Mouse (Mus musculus) MEL (cell line): ENCODE data around the gene Dennd4a. TPM values are rescaled to one million over a fixed set of nuclear protein-coding genes. Genes with fewer than 3 reads are reported as not detected.

Source experiments
- DNase-seq: peaks from one replicate; pipeline ENCODE4 v3.0.0; 2011; ENCODE audit warnings: low read depth, low spot score
- H3K27ac ChIP-seq: 2 replicates; pipeline ENCODE4 v1.5.1; 2012; ENCODE audit warnings: low read depth, mild to moderate bottlenecking, control low read depth, low read length, moderate library complexity; ENCODE audit not compliant: control insufficient read depth
- H3K27me3 ChIP-seq, 2 experiments: fragments of 150-350 bp in 1 of 2; sonication (generic) in 1 of 2; 2 replicates each; pipeline ENCODE4 v1.6.1; 2012; ENCODE audit warnings: low read length in 2 of 2, mild to moderate bottlenecking in 2 of 2, improper control_type of control experiment in 1 of 2, moderate library complexity in 1 of 2; ENCODE audit not compliant: insufficient read depth in 2 of 2, control insufficient read depth in 1 of 2
- H3K36me3 ChIP-seq, 2 experiments: 2 replicates each; pipeline ENCODE4 v1.6.1; 2012 to 2014; ENCODE audit warnings: low read length in 2 of 2, improper control_type of control experiment in 1 of 2, inconsistent platforms in 1 of 2, mild to moderate bottlenecking in 1 of 2; ENCODE audit not compliant: insufficient read depth in 2 of 2, control insufficient read depth in 1 of 2
- H3K4me1 ChIP-seq, 2 experiments: fragments of 150-350 bp in 1 of 2; sonication (generic) in 1 of 2; 2 replicates each; pipeline ENCODE4 v1.6.1; 2012; ENCODE audit warnings: low read length in 2 of 2, improper control_type of control experiment in 1 of 2, mild to moderate bottlenecking in 1 of 2; ENCODE audit not compliant: insufficient read depth in 2 of 2, control insufficient read depth in 1 of 2
- H3K4me3 ChIP-seq, 2 experiments: fragments of 150-350 bp in 1 of 2; sonication (generic) in 1 of 2; 2 replicates each; pipeline ENCODE4 v1.5.1; 2012; ENCODE audit warnings: low read depth in 2 of 2, low read length in 2 of 2, mild to moderate bottlenecking in 2 of 2, moderate library complexity in 2 of 2, control low read depth in 1 of 2, improper control_type of control experiment in 1 of 2; ENCODE audit not compliant: control insufficient read depth in 1 of 2, insufficient read depth in 1 of 2
- H3K79me2 ChIP-seq: 2 replicates; pipeline ENCODE4 v1.6.1; 2012; ENCODE audit warnings: mild to moderate bottlenecking, low read length, moderate library complexity; ENCODE audit not compliant: control insufficient read depth, poor library complexity, insufficient read depth
- H3K9ac ChIP-seq: 2 replicates; pipeline ENCODE4 v1.6.1; 2012; ENCODE audit warnings: low read depth, mild to moderate bottlenecking, control low read depth, low read length, moderate library complexity; ENCODE audit not compliant: control insufficient read depth, poor library complexity, severe bottlenecking
- H3K9me3 ChIP-seq: fragments of 150-350 bp; sonication (generic); replicated peaks from 2 replicates; pipeline ENCODE4 v1.6.1; 2012; ENCODE audit warnings: mild to moderate bottlenecking, low read length, improper control_type of control experiment, moderate library complexity; ENCODE audit not compliant: insufficient read depth
- BHLHE40 ChIP-seq: IDR thresholded peaks from 2 replicates; pipeline ENCODE4 v1.6.1; 2012; ENCODE audit warnings: low read depth, mild to moderate bottlenecking, inconsistent platforms, low read length, improper control_type of control experiment, borderline replicate concordance
- CHD1 ChIP-seq: IDR thresholded peaks from 2 replicates; pipeline ENCODE4 v1.6.1; 2012; ENCODE audit warnings: low read depth, mild to moderate bottlenecking, inconsistent platforms, low read length, improper control_type of control experiment
- CHD2 ChIP-seq: IDR thresholded peaks from 2 replicates; pipeline ENCODE4 v1.6.1; 2011; ENCODE audit warnings: low read length, improper control_type of control experiment
- CTCF ChIP-seq, 3 experiments: IDR thresholded peaks in 2 of 3; conservative IDR thresholded peaks in 1 of 3; 2 replicates each; pipeline ENCODE4 v1.5.1; 2011 to 2012; ENCODE audit warnings: low read length in 3 of 3, low read depth in 2 of 3, mild to moderate bottlenecking in 2 of 3, improper control_type of control experiment in 1 of 3, inconsistent platforms in 1 of 3, mixed read lengths in 1 of 3, moderate library complexity in 1 of 3; ENCODE audit not compliant: control insufficient read depth in 1 of 3, insufficient read depth in 1 of 3, poor library complexity in 1 of 3, severe bottlenecking in 1 of 3
- E2F4 ChIP-seq: IDR thresholded peaks from 2 replicates; pipeline ENCODE4 v1.6.1; 2011; ENCODE audit warnings: low read depth, low read length, improper control_type of control experiment, borderline replicate concordance
- ELF1 ChIP-seq: IDR thresholded peaks from 2 replicates; pipeline ENCODE4 v1.6.1; 2014; ENCODE audit warnings: low read depth, mild to moderate bottlenecking, inconsistent platforms, low read length, improper control_type of control experiment, moderate library complexity
- EP300 ChIP-seq, 2 experiments: IDR thresholded peaks; 2 replicates each; pipeline ENCODE4 v1.6.1; 2011; ENCODE audit warnings: improper control_type of control experiment in 2 of 2, low read length in 2 of 2, low read depth in 1 of 2, mild to moderate bottlenecking in 1 of 2
- ETS1 ChIP-seq: IDR thresholded peaks from 2 replicates; pipeline ENCODE4 v1.6.1; 2012; ENCODE audit warnings: low read depth, mild to moderate bottlenecking, inconsistent platforms, low read length, improper control_type of control experiment, moderate library complexity
- JUND ChIP-seq: IDR thresholded peaks from 2 replicates; pipeline ENCODE4 v1.6.1; 2011; ENCODE audit warnings: low read depth, mild to moderate bottlenecking, improper control_type of control experiment, low read length
- KAT2A ChIP-seq: conservative IDR thresholded peaks from 2 replicates; pipeline ENCODE4 v1.6.1; 2012; ENCODE audit warnings: low read depth, low read length, improper control_type of control experiment, inconsistent platforms
- MAFK ChIP-seq: IDR thresholded peaks from 2 replicates; pipeline ENCODE4 v1.6.1; 2011; ENCODE audit warnings: low read depth, mild to moderate bottlenecking, low read length, improper control_type of control experiment, borderline replicate concordance
- MAX ChIP-seq: IDR thresholded peaks from 2 replicates; pipeline ENCODE4 v1.6.1; 2011; ENCODE audit warnings: low read length, improper control_type of control experiment
- MAZ ChIP-seq: IDR thresholded peaks from 2 replicates; pipeline ENCODE4 v1.6.1; 2012; ENCODE audit warnings: low read depth, mild to moderate bottlenecking, inconsistent platforms, low read length, improper control_type of control experiment
- MEF2A ChIP-seq: IDR thresholded peaks from 2 replicates; pipeline ENCODE4 v1.6.1; 2014; ENCODE audit warnings: low read depth, mild to moderate bottlenecking, inconsistent platforms, low read length, improper control_type of control experiment; ENCODE audit not compliant: poor library complexity, insufficient replicate concordance, severe bottlenecking; ENCODE audit errors: extremely low read depth
- MYB ChIP-seq: IDR thresholded peaks from 2 replicates; pipeline ENCODE4 v1.6.1; 2011; ENCODE audit warnings: mild to moderate bottlenecking, low read depth, low read length, improper control_type of control experiment
- MYC ChIP-seq: IDR thresholded peaks from 2 replicates; pipeline ENCODE4 v1.6.1; 2011; ENCODE audit warnings: low read depth, mild to moderate bottlenecking, low read length, improper control_type of control experiment, moderate library complexity
- NELFE ChIP-seq: IDR thresholded peaks from 2 replicates; pipeline ENCODE4 v1.6.1; 2011; ENCODE audit warnings: low read depth, low read length, improper control_type of control experiment
- NRF1 ChIP-seq: IDR thresholded peaks from 2 replicates; pipeline ENCODE4 v1.6.1; 2014; ENCODE audit warnings: low read depth, mild to moderate bottlenecking, inconsistent platforms, low read length, improper control_type of control experiment, moderate library complexity; ENCODE audit not compliant: poor library complexity, insufficient read depth, severe bottlenecking
- POLR2A ChIP-seq, 2 experiments: IDR thresholded peaks; 2 replicates each; pipeline ENCODE4 v1.6.1; 2011 to 2012; ENCODE audit warnings: low read length in 2 of 2, mild to moderate bottlenecking in 2 of 2, control low read depth in 1 of 2, improper control_type of control experiment in 1 of 2, low read depth in 1 of 2, moderate library complexity in 1 of 2; ENCODE audit not compliant: control insufficient read depth in 1 of 2, insufficient read depth in 1 of 2, poor library complexity in 1 of 2
- POLR2AphosphoS2 ChIP-seq: IDR thresholded peaks from 2 replicates; pipeline ENCODE4 v1.6.1; 2011; ENCODE audit warnings: low read length, improper control_type of control experiment
- RAD21 ChIP-seq: IDR thresholded peaks from 2 replicates; pipeline ENCODE4 v1.6.1; 2011; ENCODE audit warnings: mild to moderate bottlenecking, low read depth, low read length, improper control_type of control experiment
- RCOR1 ChIP-seq: IDR thresholded peaks from 2 replicates; pipeline ENCODE4 v1.6.1; 2012; ENCODE audit warnings: low read depth, mild to moderate bottlenecking, inconsistent platforms, low read length, improper control_type of control experiment
- SIN3A ChIP-seq: IDR thresholded peaks from 2 replicates; pipeline ENCODE4 v1.6.1; 2012; ENCODE audit warnings: low read length, improper control_type of control experiment, inconsistent platforms
- SMC3 ChIP-seq: IDR thresholded peaks from 2 replicates; pipeline ENCODE4 v1.6.1; 2011; ENCODE audit warnings: low read depth, low read length, improper control_type of control experiment
- TAL1 ChIP-seq: IDR thresholded peaks from 2 replicates; pipeline ENCODE4 v1.6.1; 2012; ENCODE audit warnings: mild to moderate bottlenecking, inconsistent platforms, low read length, moderate library complexity, mixed read lengths
- TBP ChIP-seq: IDR thresholded peaks from 2 replicates; pipeline ENCODE4 v1.8.0; 2011; ENCODE audit warnings: low read depth, low read length, improper control_type of control experiment
- TCF12 ChIP-seq: IDR thresholded peaks from 2 replicates; pipeline ENCODE4 v1.6.1; 2014; ENCODE audit warnings: low read depth, mild to moderate bottlenecking, inconsistent platforms, low read length, improper control_type of control experiment, moderate library complexity
- UBTF ChIP-seq: IDR thresholded peaks from 2 replicates; pipeline ENCODE4 v1.6.1; 2012; ENCODE audit warnings: low read depth, mild to moderate bottlenecking, inconsistent platforms, low read length, improper control_type of control experiment, moderate library complexity, borderline replicate concordance; ENCODE audit not compliant: insufficient read depth
- USF1 ChIP-seq: IDR thresholded peaks from 2 replicates; pipeline ENCODE4 v1.6.1; 2014; ENCODE audit warnings: low read depth, mild to moderate bottlenecking, inconsistent platforms, low read length, improper control_type of control experiment, moderate library complexity
- USF2 ChIP-seq, 2 experiments: IDR thresholded peaks; 2 replicates each; pipeline ENCODE4 v1.6.1; 2011 to 2012; ENCODE audit warnings: improper control_type of control experiment in 2 of 2, low read length in 2 of 2, borderline replicate concordance in 1 of 2, inconsistent platforms in 1 of 2, low read depth in 1 of 2, mild to moderate bottlenecking in 1 of 2; ENCODE audit not compliant: insufficient read depth in 1 of 2
- ZC3H11A ChIP-seq: IDR thresholded peaks from 2 replicates; pipeline ENCODE4 v1.6.1; 2012; ENCODE audit warnings: low read depth, mild to moderate bottlenecking, inconsistent platforms, low read length, improper control_type of control experiment
- ZKSCAN1 ChIP-seq: IDR thresholded peaks from 2 replicates; pipeline ENCODE4 v1.6.1; 2012; ENCODE audit warnings: low read depth, mild to moderate bottlenecking, inconsistent platforms, low read length, improper control_type of control experiment, moderate library complexity
- ZMIZ1 ChIP-seq: IDR thresholded peaks from 2 replicates; pipeline ENCODE4 v1.6.1; 2012; ENCODE audit warnings: low read depth, mild to moderate bottlenecking, inconsistent platforms, low read length, improper control_type of control experiment, moderate library complexity
- polyA plus RNA-seq, 2 experiments: library from polyadenylated mRNA; stranded (reverse) in 1 of 2; unstranded in 1 of 2; fragments of >175 nt in 1 of 2; fragments of >200 nt in 1 of 2; gene quantifications; 2 replicates each; pipeline versions ENCODE4 v1.2.1 to v1.2.4; 2012; ENCODE audit warnings: low replicate concordance in 2 of 2, low read depth in 1 of 2; ENCODE audit not compliant: insufficient read length in 2 of 2, insufficient read depth in 1 of 2, missing spikeins in 1 of 2
- total RNA-seq: library from RNA; depleted of rRNA; stranded (reverse); fragments of 300-350 nt; gene quantifications from 2 replicates; pipeline ENCODE4 v1.2.3, GENCODE M21; 2012

Gene Dennd4a
- total and polyA plus RNA-seq, 3 experiments: 7.7 to 74.8 (median 24.9) TPM

DNA sequence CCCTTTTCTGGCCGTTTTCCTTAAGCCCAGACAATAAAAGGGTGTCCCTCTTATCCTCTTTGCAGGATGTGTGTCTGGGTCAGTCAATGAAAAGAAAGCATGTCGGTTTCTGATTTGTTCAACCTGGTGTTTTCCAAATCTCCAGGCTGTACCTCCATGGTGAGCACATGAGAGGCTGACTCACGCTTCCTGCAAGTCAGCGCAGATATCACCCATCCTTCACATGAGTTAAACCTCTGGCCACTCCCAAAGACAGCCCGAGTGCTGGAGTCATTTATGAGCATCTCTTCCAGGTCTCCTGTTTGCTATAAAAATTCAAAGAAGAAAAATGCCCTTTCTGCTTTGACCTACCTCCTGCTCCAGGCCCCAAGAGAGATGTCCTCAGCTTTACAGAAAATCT lies 5.3 kb upstream of the Dennd4a start (continued):
- TF ChIP-seq TBP: no peak
- peak; percentile 2; the same call in 1 of the 2 replicates for TF ChIP-seq SIN3A

DNA sequence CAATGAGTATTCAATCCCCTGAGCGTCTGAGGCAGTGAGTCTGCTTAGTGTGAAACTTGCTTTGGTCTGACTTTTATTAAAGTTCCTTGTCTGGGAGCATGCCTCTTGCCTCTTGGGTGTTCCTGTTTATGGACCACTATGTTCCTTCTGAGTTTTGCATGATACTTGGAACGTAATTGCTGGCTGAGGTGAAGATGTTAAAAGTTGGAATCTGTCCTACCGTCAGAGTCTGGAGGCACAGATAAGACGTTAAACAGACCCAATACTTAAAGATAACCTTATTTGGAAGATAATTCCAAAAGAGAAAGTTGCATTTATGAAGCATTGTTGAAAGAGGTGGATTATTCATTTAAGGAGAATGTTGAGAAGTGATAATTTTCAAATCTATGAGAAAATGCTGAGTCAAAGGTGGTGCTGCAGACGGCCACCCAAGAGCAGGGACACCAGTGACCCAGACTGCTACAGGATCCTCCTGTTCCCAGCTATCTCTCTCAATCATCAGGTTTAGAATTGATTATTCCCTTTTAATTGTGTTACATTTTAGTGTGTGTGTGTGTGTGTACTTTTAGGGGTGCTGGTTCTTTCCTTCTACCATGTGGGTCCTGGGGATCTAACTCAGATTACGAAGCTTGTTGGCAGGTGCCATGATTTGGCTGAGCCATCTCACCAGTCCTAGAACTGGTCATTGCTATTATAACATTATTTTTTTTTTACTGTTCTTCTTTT lies 4.6 kb upstream of the Dennd4a start:
- DNase-seq: peak; percentile 85
- Histone ChIP-seq H3K9me3 (no peaks in the 10 kb centered on the region), H3K4me3 (peak overlapping the region; percentile 9 to 56; a peak in 3 of 4 replicates), H3K27ac (peak overlapping the region; percentile 91), H3K36me3 (peaks cover 0 to 35% of the 10 kb centered on the region in 2 experiments; a peak in 2 of 4 replicates), H3K9ac (peak overlapping the region; percentile 15; the same call in 1 of the 2 replicates), H3K4me1 (peaks cover 37% of the 10 kb centered on the region in 2 experiments), H3K79me2 (peaks cover 4% of the 10 kb centered on the region), H3K27me3 (no peaks in the 10 kb centered on the region)
- peak; percentile 95 to 96 for TF ChIP-seq EP300 (IDR thresholded peaks at IDR 0.05; ENCODE audit: low read depth in 1 of 2, low read length in 2 of 2)
- TF ChIP-seq MAX: no peak; the same call in 1 of the 2 replicates
- no peak; the same call in 1 of the 2 replicates for TF ChIP-seq MYC
- peak; percentile 23; the same call in 1 of the 2 replicates for TF ChIP-seq NELFE
- no peak for TF ChIP-seq SMC3
- TF ChIP-seq POLR2A (IDR thresholded peaks at IDR 0.05; ENCODE audit: control insufficient read depth in 1 of 2, insufficient read depth in 1 of 2, low read depth in 1 of 2, low read length in 2 of 2, poor library complexity in 1 of 2): no peak
- TF ChIP-seq JUND: 0 out of 2 replicates have a peak, but pooled peaks have one; percentile 44
- TF ChIP-seq RAD21: no peak
- TF ChIP-seq NRF1: no peak
- TF ChIP-seq TCF12: peak; percentile 99
- TF ChIP-seq SIN3A: peak; percentile 79
- no peak for TF ChIP-seq CTCF (IDR thresholded peaks at IDR 0.05 in 2 of 3, conservative IDR thresholded peaks at IDR 0.05 in 1 of 3; ENCODE audit: control insufficient read depth in 1 of 3, insufficient read depth in 1 of 3, low read depth in 2 of 3, low read length in 3 of 3, poor library complexity in 1 of 3, severe bottlenecking in 1 of 3)
- TF ChIP-seq ZMIZ1: no peak
- TF ChIP-seq BHLHE40: peak; percentile 74; the same call in 1 of the 2 replicates
- TF ChIP-seq USF1: no peak
- TF ChIP-seq ELF1: 0 out of 2 replicates have a peak, but pooled peaks have one; percentile 28
- no peak for TF ChIP-seq UBTF
- TF ChIP-seq KAT2A: no peak
- no peak for TF ChIP-seq E2F4
- no peak for TF ChIP-seq MEF2A
- TF ChIP-seq CHD2: no peak
- TF ChIP-seq TAL1: peak; percentile 88
- 0 out of 2 replicates have a peak, but pooled peaks have one; percentile 53 for TF ChIP-seq MAZ
- TF ChIP-seq POLR2AphosphoS2: peak; percentile 31; the same call in 1 of the 2 replicates
- TF ChIP-seq TBP: peak; percentile 21; the same call in 1 of the 2 replicates
- peak; percentile 44; the same call in 1 of the 2 replicates for TF ChIP-seq MYB
- TF ChIP-seq RCOR1: peak; percentile 91
- TF ChIP-seq ZKSCAN1: no peak
- peak; percentile 87; the same call in 1 of the 2 replicates for TF ChIP-seq MAFK
- TF ChIP-seq CHD1: no peak
- TF ChIP-seq USF2 (IDR thresholded peaks at IDR 0.05; ENCODE audit: borderline replicate concordance in 1 of 2, insufficient read depth in 1 of 2, low read depth in 1 of 2, low read length in 2 of 2): no peak
- TF ChIP-seq ZC3H11A: no peak
- peak; percentile 96 for TF ChIP-seq ETS1
